Mouse (Mus musculus) C2C12 (cell line): ENCODE measurements around the gene Pdzd2. TPM values are rescaled to one million over a fixed set of nuclear protein-coding genes. Genes with fewer than 3 reads are reported as not detected.

ENCODE experiments used
- H3K27me3 ChIP-seq: one replicate; pipeline ENCODE4 v1.6.1; 2011; ENCODE audit not compliant: control insufficient read depth, insufficient read depth, insufficient read length
- H3K36me3 ChIP-seq: one replicate; pipeline ENCODE4 v1.6.1; 2011; ENCODE audit not compliant: control insufficient read depth, insufficient read depth
- H3K4me3 ChIP-seq: one replicate; pipeline ENCODE4 v1.5.1; 2011; ENCODE audit warnings: mild to moderate bottlenecking, control low read depth; ENCODE audit not compliant: poor library complexity, insufficient read depth, severe bottlenecking
- H3K79me2 ChIP-seq: one replicate; pipeline ENCODE4 v1.6.1; 2011; ENCODE audit not compliant: control insufficient read depth, insufficient read depth
- H3K79me3 ChIP-seq: one replicate; pipeline ENCODE4 v1.6.1; 2011; ENCODE audit warnings: low read depth, control low read depth
- H3ac ChIP-seq: one replicate; pipeline ENCODE3; 2011; ENCODE audit warnings: low read depth; ENCODE audit not compliant: control insufficient read depth, insufficient read length
- CEBPB ChIP-seq: IDR thresholded peaks from one replicate; pipeline ENCODE4 v1.6.1; 2011; ENCODE audit warnings: low read depth, mild to moderate bottlenecking, control low read depth, moderate library complexity
- CTCF ChIP-seq: IDR thresholded peaks from one replicate; pipeline ENCODE4 v1.5.1; 2011; ENCODE audit not compliant: control insufficient read depth, insufficient read depth, insufficient read length
- FOSL1 ChIP-seq: IDR thresholded peaks from one replicate; pipeline ENCODE4 v1.8.0; 2011; ENCODE audit warnings: mild to moderate bottlenecking, low read length; ENCODE audit not compliant: poor library complexity, insufficient read depth, severe bottlenecking
- MAX ChIP-seq: IDR thresholded peaks from one replicate; pipeline ENCODE4 v1.6.1; 2011; ENCODE audit warnings: mild to moderate bottlenecking, control low read depth
- MYOD1 ChIP-seq: IDR thresholded peaks from one replicate; pipeline ENCODE4 v1.6.1; 2011; ENCODE audit warnings: low read depth; ENCODE audit not compliant: control insufficient read depth, insufficient read length
- MYOG ChIP-seq: IDR thresholded peaks from one replicate; pipeline ENCODE4 v1.6.1; 2011; ENCODE audit not compliant: control insufficient read depth, insufficient read length; ENCODE audit errors: extremely low read depth
- USF1 ChIP-seq: IDR thresholded peaks from one replicate; pipeline ENCODE4 v1.6.1; 2011; ENCODE audit warnings: low read depth, mild to moderate bottlenecking, control low read depth, moderate library complexity
- polyA plus RNA-seq: library from polyadenylated mRNA; unstranded; fragments of >200 nt; fragmentation: generic; extraction: Trizol; gene quantifications from one replicate; pipeline ENCODE4 v1.2.1, GENCODE M21; 2012; ENCODE audit warnings: missing spikeins

The Pdzd2 gene
- polyA plus RNA-seq, 1 experiment: 0.01 TPM

DNA sequence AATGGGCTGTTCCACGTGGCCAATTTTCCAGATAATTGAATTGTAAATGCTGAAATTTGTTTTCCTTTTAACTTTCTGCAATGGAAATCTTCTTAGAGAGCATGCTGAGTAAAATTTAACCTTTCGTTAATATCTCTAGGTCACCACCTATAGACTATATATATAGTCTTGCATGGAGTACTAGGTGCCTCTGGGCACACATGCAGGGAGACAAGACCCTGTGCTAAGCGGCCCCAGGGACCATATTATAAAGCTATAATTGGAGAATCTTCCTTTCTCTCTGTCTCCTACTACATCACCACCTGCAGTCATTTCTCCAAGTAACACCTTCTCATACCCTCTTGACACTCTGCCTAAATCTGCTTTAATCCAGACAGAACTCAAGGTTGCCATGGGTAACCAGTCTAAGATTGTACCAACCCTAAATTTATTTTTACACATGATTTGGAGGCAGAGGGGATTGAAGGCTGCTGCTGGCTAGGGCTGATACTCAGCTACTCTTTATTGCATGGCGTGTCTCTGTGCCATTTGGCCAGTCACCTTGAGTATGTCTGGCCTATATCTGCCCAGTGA is 152.8 kb downstream of the Pdzd2 start:
- Histone ChIP-seq H3K27me3 (peaks cover 3% of the 10 kb centered on the region), H3K79me3 (no peaks in the 10 kb centered on the region), H3ac (no peak overlapping the region), H3K4me3 (no peak overlapping the region), H3K36me3 (no peaks in the 10 kb centered on the region), H3K79me2 (no peaks in the 10 kb centered on the region)
- TF ChIP-seq MAX (no peak), CTCF (no peak), CEBPB (no peak), MYOG (no peak), USF1 (no peak), MYOD1 (no peak), FOSL1 (no peak)

- TF ChIP-seq USF1 (no peak), CTCF (peak; percentile 54)
- no peaks in the 10 kb centered on the region for H3K79me3 ChIP-seq
- no peak overlapping the region for H3K4me3 ChIP-seq
- H3K27me3 ChIP-seq: peaks cover 3% of the 10 kb centered on the region
- no peak overlapping the region for H3ac ChIP-seq
- no peaks in the 10 kb centered on the region for H3K79me2 ChIP-seq
- no peaks in the 10 kb centered on the region for H3K36me3 ChIP-seq
Measured at GRCm38 (mm10) chr15:12586154-12586553, 153.6 kb downstream of the Pdzd2 start.

DNA sequence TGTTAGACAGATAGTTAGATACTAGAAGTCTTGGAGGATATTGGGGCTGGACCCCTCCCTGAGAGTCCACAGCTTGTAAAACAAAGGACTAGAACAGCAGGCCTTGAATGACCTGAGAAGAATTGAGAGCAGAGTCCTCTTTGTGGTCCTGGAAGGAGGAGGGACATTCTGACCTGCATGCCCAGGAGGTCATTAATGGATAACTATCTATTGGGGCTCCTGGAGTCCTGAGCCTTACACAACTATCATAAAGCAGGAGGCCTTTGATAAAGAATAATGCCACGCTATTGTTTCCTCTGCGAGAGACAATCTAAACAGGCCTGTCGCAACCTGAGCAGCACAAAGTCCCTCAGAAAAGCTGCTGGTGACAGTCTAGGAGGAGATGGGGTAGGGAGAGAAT is 156.7 kb downstream of the Pdzd2 start:
- H3K79me3 ChIP-seq: no peaks in the 10 kb centered on the region
- H3K79me2 ChIP-seq: no peaks in the 10 kb centered on the region
- TF ChIP-seq MYOD1 (no peak), USF1 (no peak), MYOG (no peak), MAX (no peak), FOSL1 (no peak), CEBPB (no peak), CTCF (no peak)
- no peaks in the 10 kb centered on the region for H3K36me3 ChIP-seq
- H3K27me3 ChIP-seq: no peaks in the 10 kb centered on the region
- H3K4me3 ChIP-seq: no peak overlapping the region
- H3ac ChIP-seq: no peak overlapping the region

DNA sequence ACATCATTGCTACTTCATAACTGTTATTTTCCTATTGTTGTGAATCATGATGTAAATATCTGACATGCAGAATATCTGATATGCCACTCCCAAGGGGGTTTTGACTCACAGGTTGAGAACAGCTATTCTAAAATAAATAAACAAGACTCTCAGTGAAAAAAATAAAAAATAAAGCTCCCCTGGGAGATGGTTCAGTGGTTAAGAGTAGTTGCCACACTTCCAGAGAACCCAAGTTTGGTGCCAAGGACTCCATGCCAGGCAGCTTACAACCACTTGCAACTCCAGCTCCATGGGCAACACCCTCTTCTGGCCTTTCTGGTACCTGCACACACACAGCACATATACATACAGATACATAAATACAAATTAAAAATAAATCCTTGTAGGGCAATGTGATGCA is 157.3 kb downstream of the Pdzd2 start:
- no peaks in the 10 kb centered on the region for H3K79me3 ChIP-seq
- no peaks in the 10 kb centered on the region for H3K36me3 ChIP-seq
- H3ac ChIP-seq: no peak overlapping the region
- no peaks in the 10 kb centered on the region for H3K79me2 ChIP-seq
- no peak overlapping the region for H3K4me3 ChIP-seq
- no peaks in the 10 kb centered on the region for H3K27me3 ChIP-seq
- TF ChIP-seq MAX (no peak), CTCF (no peak), CEBPB (no peak)

GRCm38 (mm10) chr15:12579196-12579595 is 160.5 kb downstream of the Pdzd2 start:
- TF ChIP-seq CEBPB (no peak), MYOG (no peak), MYOD1 (no peak), CTCF (no peak), MAX (no peak), FOSL1 (no peak), USF1 (no peak)
- Histone ChIP-seq H3ac (no peak overlapping the region), H3K4me3 (no peak overlapping the region)

GRCm38 (mm10) chr15:12578276-12578675 is 161.4 kb downstream of the Pdzd2 start:
- H3ac ChIP-seq: no peak overlapping the region
- H3K79me3 ChIP-seq: no peaks in the 10 kb centered on the region
- no peak overlapping the region for H3K4me3 ChIP-seq
- no peaks in the 10 kb centered on the region for H3K36me3 ChIP-seq
- no peaks in the 10 kb centered on the region for H3K27me3 ChIP-seq
- no peak for TF ChIP-seq FOSL1
- no peak for TF ChIP-seq MYOD1
- no peak for TF ChIP-seq MAX
- no peak for TF ChIP-seq CEBPB
- no peak for TF ChIP-seq CTCF
- TF ChIP-seq MYOG: no peak
- TF ChIP-seq USF1: no peak
- H3K79me2 ChIP-seq: no peaks in the 10 kb centered on the region

More at GRCm38 (mm10) chr15:12579196-12579595, 160.5 kb downstream of the Pdzd2 start:
- Histone ChIP-seq H3K36me3 (no peaks in the 10 kb centered on the region), H3K79me2 (no peaks in the 10 kb centered on the region), H3K79me3 (no peaks in the 10 kb centered on the region), H3K27me3 (no peaks in the 10 kb centered on the region)
